Mouse (Mus musculus) CD4-positive, CD25-positive, alpha-beta regulatory T cell, adult 2 months (primary cell): ENCODE data around the gene Racgap1.

Experiments
- DNase-seq: peaks from one replicate; pipeline ENCODE4 v3.0.0-alpha.2; 2012; ENCODE audit warnings: low read depth, low spot score

Gene Racgap1

GRCm38 (mm10) chr15:99651163-99651872 is at the start of gene Racgap1:
Gene Racgap1, minus strand, starts transcription at chr15:99651656.
- DNase-seq = peak; percentile 99

- DNase-seq = no peak
Measured at GRCm38 (mm10) chr15:99700219-99701106, 49.0 kb upstream of the Racgap1 start.

- no peak for DNase-seq
Measured at GRCm38 (mm10) chr15:99699715-99700114, 48.3 kb upstream of the Racgap1 start.

- peak; percentile 53 for DNase-seq
Measured at GRCm38 (mm10) chr15:99698533-99699085, 47.2 kb upstream of the Racgap1 start.

- no peak for DNase-seq
Measured at GRCm38 (mm10) chr15:99697309-99697708, 45.9 kb upstream of the Racgap1 start.

- no peak for DNase-seq
Measured at GRCm38 (mm10) chr15:99691976-99692375, 40.5 kb upstream of the Racgap1 start.

- no peak for DNase-seq
Measured at GRCm38 (mm10) chr15:99690924-99691323, 39.5 kb upstream of the Racgap1 start.

GRCm38 (mm10) chr15:99688712-99689111 is 37.3 kb upstream of the Racgap1 start:
- DNase-seq = peak; percentile 67

- no peak for DNase-seq
Measured at GRCm38 (mm10) chr15:99684156-99684555, 32.7 kb upstream of the Racgap1 start.

GRCm38 (mm10) chr15:99682880-99683279 is 31.4 kb upstream of the Racgap1 start:
- DNase-seq = peak; percentile 57

GRCm38 (mm10) chr15:99679008-99679407 is 27.6 kb upstream of the Racgap1 start:
- DNase-seq = no peak

- peak; percentile 60 for DNase-seq
Measured at GRCm38 (mm10) chr15:99678063-99678800, 26.8 kb upstream of the Racgap1 start.

GRCm38 (mm10) chr15:99677089-99677488 is 25.6 kb upstream of the Racgap1 start:
- DNase-seq = no peak

GRCm38 (mm10) chr15:99674866-99675265 is 23.4 kb upstream of the Racgap1 start:
- DNase-seq = no peak

GRCm38 (mm10) chr15:99671783-99672182 is 20.3 kb upstream of the Racgap1 start:
- DNase-seq = no peak

GRCm38 (mm10) chr15:99670964-99671670 is 19.7 kb upstream of the Racgap1 start:
- DNase-seq = no peak

- DNase-seq = peak; percentile 21
Measured at GRCm38 (mm10) chr15:99670154-99670821, 18.8 kb upstream of the Racgap1 start, which contains the start of gene Asic1. Gene Asic1, plus strand, starts transcription at chr15:99670368.

- DNase-seq = no peak
Measured at GRCm38 (mm10) chr15:99669392-99669791, 17.9 kb upstream of the Racgap1 start.

GRCm38 (mm10) chr15:99668881-99669280 is 17.4 kb upstream of the Racgap1 start:
- DNase-seq = peak; percentile 80

GRCm38 (mm10) chr15:99667544-99667943 is 16.1 kb upstream of the Racgap1 start:
- no peak for DNase-seq
